Mouse (Mus musculus): ENCODE data around the gene Pdcd4.

Pdcd4 gene

DNA sequence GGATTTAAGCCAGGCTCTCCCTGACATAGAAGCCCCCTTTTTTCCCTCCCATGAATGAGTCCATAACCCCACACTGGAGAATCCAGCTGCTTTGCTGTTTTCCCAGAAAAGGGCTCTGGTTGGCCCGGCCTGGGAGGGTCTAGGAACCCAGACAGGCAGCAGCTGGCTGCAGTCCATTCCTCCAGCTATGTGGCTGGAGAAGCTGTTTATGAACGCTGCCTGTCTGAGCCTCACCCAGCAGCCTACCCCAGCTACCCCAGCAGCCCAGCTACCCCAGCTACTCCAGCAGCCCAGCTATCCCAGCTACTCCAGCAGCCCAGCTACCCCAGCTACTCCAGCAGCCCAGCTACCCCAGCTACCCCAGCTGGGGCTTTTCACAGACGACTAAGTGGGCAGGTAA is at the start of gene Pdcd4:
Pdcd4 (plus strand) TSS at position 171 of the 400 bp plus-strand sequence.
- DNase-seq, result no peak

DNA sequence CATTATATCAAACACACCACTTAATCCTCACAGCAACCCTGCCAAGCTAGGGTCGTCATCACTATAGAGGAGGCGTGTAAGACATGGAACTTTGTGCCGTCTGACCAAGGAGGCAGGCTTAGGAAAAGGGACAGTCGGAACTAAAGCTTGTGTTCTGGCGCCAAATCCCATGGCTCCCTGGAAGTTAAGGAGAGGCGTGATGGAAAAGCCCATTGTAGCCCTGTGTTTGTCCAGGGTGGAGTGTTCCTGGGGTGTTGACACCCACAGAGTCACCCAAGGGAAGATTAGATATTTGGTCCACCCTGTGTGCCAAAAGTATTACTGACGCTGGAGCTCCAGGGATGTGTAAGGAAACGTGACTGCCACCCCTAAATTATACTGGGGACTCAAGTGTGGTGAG is 48.1 kb upstream of the Pdcd4 start:
- no peak for DNase-seq

DNA sequence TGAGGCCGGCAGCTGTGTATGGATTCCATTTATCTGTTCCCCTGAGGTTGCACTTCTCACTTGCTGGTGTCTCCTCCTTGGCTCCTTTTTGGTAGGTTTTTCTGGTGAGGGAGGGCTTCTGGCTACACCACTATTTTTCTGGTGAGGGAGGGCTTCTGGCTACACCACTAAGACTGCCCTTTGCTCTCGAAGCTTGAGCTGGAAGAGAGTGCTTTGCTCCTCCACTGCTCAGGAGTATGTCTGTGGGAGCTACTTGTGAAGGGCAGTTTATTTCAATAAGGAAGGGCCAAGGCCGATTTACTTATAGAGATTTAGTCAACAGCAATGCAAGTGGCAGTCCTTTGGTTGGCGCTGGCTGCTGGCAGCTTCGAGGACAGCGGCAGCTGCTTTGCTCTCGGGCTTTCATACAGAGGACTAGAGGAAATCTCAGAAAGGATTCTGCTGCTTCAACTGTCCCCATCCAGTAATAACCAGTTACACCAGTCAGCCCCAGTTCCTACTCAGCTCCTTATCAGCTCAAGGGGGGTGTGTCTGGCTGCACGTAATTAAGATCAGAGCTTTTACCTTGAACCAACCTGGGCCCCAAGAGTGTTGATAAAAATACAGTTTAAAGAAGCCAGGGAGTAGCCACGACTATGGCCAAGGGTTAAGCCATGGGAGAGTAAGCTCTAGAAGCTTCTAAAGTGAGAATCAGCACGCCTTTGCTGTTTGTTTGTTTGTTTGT is 43.6 kb upstream of the Pdcd4 start:
- no peak for DNase-seq

DNA sequence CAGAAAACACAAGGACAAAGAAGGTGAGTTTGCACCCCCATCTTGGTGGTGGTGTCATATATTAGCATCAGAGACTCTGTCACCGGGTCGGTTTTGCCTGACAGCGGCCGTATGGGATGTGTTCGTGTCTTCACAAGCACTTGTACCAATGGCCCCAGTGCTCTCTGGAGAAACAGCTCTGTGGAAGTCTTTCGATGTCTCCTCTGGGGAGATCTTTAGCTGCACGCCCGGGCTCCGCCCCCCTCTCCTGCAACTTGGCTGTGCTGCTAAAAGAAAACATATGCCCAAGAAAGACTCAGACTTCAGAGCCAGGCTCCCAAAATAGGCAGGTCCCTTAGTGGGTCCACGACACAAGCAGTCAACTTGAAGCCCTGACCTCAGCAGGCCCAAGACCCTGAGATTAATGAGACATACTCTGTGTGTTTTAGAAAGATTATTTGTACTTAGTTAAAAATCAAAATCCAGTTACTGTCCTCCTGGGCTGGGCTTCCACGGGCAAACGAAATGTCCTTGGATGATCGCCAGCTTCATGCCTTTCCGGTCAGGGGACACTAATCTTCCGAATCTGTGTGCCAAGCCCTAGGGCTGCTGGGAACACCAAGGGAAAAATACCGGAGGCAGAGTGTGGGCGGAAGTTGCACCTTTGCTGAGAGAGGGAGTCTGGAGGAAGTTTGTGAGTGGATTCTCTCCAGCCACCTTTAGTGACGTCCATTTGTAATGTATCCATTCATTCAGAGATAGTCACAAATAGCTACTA is 41.7 kb upstream of the Pdcd4 start:
- peak; percentile 77 to 88 for DNase-seq

DNA sequence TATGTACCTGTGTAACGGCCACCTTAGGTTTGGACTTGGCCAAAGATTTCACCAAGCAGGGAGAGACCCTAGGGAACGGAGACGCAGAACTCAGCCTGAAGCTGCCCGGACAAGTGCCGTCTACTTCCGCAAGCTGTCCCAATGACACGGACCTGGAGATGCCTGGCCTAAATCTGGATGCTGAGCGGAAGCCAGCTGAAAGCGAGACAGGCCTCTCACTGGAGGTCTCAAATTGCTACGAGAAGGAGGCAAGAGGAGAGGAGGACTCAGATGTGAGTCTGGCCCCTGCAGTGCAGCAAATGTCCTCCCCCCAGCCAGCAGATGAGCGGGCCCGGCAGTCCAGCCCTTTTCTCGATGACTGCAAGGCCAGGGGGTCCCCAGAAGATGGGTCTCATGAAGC is 40.7 kb upstream of the Pdcd4 start:
- DNase-seq, result no peak

DNA sequence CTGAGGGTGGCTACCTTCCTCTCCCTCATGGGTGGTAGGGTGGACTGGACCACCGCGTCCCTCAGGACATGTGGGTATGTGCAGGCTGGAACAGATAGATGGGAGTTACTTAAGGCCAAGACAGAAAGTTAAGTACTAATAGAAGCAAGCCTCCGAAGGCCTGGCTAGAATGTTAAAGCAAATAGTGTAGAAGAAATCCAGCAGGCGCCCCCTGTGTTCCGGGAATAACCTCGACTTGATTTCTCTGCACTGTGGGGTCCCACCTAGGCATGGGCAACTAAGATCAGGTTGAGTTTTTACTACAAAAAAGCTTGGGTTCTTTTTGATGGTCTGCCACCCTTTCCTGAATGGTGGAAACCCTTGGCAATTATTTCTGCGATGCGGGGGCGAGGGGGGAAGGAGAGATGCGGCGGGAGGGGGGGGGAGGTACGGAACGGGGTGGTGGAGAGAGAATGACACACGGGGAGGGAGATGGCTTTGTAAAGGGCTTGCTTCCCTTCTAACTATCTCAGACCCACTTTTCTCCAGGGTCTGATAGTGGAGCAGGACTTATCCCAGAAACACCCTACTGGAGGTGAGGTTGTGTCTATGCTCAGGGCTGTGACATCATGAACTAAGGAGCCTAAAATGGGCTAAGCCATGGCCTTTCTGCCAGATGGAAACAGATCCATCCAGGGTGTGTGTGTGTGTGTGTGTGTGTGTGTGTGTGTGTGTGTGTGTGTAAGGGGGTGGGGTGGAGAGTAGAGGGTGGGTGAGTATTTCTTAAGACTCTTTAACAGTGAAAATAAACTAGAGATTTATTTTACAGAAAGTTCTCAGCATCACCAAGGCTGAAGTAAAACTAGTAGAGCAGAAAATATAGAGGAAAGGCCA is 40.0 kb upstream of the Pdcd4 start:
- no peak for DNase-seq

DNA sequence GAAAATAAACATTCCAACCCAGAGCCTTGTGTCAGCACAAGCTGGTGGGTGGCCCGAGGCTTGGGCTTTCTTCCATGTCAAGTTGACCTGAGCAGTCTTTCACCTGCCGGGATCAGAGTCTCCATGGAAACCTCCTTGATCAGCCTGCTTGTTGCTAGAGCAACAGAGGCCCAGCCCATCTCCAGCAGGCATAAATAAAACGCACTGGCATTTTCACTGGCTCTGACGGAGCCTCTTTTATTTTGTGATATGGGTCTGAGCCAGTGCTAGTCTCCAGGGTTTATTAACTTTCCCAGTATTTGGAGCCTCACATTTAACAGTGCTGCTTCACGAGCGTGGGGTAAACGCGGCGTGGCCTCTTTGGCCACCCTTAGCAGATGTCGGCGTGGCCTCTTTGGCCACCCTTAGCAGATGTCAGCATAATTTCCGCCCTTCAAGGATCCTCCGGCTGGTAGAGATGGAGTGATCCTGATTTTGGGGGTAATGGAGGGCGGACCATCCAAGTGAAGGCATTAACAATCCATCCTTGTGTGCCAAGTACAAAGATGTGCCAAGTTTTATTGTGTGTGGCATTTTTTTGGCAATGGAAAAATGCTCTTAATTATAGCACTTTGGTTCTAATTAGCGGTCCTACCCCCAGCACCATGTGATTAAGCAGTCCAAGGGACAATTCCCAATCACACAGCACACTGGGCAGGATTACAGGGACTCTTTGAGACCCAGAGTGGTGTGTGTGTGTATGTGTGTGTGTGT is 39.2 kb upstream of the Pdcd4 start:
- peak; percentile 26 to 58 for DNase-seq

DNA sequence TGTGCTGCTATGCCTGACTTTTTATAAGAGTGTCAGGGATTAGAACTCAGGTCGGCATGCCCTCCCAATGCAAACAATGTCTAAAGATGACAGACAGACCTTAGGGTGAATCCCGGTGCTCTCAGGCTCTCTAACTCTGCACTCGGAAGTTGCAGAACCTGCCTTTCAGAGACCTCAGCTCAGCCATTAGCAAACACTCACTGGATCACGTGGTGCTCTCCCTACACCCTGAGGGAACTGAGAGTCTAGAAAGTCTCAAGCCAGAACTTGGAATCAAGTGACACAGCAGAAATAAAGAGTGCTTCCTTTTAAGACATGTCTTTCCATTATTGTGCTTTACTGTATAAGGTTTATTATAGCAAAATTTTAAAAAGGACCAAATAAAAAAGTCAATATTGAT is 37.1 kb upstream of the Pdcd4 start:
- DNase-seq, result peak; percentile 39 to 56

DNA sequence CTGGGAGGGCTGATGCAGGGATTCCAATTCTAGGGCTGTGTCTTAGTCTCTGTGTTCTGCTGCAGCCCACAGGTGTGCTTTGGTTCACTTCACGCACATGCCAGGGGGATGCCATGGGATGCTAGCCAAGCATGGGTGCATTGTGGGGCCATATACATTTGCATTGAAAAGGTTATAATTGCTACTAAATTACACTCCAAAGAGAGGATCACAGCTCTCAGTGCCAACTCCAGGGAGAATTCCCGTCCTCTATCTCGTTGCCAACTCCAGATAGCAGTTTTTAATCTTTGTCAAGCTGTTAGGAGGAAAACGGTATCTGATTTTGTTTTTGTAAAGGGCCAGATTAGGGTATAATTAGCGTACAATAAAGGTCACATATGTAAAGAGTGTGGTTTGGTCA is 36.2 kb upstream of the Pdcd4 start:
- no peak for DNase-seq

DNA sequence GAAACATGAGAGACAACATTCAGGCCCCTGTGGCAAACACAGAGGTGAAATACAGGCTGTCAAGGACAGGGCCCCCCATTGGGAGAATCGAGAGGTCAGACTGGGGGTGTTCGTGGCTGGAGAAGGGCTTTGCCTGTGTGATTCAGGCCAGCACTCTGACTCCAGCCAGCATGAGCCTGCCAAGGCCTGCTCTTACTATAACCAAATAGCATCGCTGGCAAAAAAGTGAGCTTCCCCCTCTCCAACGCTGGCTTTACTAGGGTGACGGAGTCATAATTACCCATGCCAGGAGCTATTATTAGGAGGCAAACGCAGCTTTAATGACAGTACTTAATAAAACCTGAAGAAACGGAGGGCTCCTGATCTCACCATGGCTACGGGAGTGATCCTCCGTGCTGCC is 35.2 kb upstream of the Pdcd4 start:
- no peak for DNase-seq

DNA sequence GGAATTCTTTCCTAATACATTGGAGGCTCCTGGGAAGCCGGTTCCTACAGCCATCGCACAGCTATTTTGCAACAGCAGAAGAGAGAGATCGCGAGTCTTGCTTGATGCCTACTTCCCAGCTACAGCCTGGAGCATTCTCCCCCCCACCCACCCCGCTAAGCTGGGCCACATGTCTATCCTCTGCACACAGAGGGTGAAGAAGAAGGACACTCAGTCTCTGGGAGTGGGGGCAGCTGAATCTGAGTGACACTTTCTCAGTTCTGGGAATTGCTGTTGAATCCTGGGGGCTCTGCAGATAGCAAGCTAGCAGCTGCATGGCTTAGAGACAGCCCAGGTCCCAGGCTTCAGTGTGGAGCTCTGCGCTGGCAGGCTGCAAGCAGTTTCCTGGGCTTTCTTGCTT is 34.1 kb upstream of the Pdcd4 start:
- DNase-seq, result no peak

DNA sequence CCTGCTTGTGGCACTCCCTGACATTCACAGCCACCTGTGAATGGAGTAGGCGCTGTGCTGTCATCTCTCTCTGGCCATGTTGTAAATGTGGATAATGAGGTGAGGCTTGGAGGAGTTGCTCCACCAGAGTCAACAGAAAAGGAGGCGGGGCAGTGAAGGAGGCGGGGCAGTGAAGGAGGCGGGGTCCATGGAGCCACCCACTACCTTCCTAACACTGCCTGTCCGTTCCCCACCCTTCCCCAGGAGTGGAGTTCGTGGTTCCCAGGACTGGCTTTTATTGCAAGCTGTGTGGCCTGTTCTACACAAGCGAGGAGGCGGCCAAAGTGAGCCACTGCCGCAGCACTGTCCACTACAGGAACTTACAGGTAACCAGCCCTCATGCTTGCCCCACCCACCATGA is 32.9 kb upstream of the Pdcd4 start:
- DNase-seq, result peak; percentile 52 to 54

DNA sequence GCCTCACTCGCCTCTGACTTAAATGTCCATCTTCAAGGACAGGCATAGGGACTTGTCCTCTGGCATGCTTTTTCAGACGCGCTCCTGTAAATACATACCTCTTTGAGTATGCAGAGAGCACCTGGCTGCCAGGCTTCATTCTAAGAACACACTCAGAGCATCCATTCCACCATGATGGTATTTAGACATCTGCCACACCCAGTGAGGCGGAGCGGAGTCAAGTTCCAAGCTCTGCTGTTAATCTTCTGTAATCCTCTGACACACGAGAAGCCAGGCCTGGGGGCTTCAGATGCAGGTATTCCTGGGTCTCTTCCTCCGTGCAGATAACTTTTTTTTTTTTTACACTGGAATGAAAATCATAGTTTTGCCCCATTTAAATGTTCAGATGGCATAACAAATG is 32.4 kb upstream of the Pdcd4 start:
- DNase-seq, result no peak

DNA sequence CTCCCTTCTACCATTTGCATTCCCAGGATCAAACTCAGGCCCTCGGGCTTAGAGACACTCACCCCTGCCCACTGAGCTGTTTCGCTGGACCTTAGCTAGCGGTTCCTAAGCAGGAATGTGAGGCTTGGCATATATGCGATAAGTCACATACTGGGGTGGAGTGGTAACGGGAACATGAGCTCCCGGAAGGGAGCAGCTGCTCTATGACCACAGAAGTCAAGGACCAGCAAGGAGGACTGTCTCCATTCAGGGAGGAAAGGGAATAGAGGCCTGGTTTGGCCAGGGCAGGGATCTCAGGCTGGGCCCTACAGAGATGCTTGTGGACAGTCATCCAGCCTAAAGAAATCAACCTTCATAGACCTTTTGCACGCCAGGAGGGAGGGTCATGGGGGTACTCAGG is 30.7 kb upstream of the Pdcd4 start:
- no peak for DNase-seq

DNA sequence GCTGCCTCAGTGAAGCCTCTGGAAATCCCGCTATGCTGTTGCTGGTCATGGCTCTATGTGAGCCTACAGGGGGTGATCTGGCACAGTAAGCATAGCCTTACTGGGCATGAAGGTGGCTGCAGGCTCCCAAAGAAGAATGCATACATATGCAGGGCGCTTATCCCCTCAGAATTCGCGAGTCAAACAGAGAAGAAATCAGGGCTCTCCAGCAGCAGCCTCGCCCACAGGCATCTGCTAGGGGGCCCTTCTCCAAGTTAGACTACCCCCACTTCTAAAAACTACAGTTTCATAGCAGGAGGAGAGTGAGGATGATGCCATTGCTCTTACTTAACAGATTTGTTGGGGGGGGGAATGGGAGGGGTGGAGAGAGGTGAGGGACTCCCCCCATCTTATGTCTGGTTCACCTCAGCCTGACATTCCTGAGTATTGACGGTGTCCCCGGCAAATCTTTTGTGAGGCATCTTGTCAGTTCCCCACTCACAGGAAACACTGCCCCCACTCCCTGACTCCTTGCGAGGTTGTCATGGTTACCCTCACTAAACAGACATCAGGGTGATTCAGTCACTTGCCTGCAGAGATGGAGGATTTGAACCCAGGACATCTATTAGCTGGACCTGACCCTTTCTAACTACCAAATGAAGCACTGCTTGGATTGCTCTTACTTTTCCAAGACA is 29.3 kb upstream of the Pdcd4 start:
- no peak for DNase-seq

DNA sequence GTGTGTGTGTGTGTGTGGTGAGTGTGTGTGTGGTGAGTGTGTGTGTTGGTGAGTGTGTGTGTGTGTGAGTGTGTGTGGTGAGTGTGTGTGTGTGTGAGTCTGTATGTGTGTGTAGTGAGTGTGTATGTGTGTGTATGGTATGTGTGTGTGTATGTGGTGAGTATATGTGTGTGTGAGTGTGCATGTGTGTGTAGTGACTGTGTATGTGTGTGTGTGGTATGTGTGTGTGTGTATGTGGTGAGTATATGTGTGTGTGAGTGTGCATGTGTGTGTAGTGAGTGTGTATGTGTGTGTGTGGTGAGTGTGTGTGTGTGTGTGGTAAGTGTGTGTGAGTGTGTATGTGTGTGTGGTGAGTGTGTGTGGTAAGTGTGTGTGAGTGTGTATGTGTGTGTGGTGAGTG is 24.8 kb upstream of the Pdcd4 start:
- DNase-seq, result no peak

DNA sequence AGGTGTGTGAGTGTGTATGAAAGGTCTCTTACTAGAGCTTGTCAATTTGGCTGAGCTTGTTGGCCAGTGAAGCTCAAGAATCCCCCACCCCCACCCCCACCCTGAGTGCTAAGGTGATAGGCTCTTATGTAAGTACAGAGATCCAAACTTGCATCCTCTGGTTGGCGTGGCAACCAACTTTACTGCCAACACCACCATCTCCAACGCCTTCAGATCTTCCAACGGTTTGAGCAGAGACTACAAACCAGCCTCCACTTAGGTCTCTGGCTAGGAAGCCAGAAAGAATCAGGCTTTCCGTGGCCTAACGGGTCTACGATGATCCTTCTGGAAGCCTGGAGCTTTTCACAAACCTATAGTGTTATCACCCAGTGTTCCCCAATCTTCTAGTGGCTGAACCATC is 23.9 kb upstream of the Pdcd4 start:
- no peak for DNase-seq

DNA sequence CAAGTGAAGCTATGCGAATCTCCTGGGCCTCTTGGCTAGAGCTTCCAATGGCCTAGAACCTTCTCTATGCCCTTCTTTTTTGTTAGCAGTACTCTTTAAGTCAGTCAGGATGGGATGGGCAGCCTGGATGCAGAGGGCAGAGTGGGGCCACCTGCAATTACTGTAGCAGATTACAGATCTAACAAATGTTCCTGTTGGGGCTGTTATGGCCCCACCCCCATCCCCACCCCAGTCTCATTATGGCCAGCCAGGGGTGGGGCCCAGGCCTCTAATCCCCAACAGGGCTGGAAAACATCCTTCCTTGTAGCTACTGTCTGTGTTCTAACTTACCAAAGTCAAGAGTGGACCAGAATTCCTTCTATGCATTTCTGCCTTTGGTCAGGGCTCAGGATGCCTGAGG is 23.2 kb upstream of the Pdcd4 start:
- DNase-seq, result no peak

DNA sequence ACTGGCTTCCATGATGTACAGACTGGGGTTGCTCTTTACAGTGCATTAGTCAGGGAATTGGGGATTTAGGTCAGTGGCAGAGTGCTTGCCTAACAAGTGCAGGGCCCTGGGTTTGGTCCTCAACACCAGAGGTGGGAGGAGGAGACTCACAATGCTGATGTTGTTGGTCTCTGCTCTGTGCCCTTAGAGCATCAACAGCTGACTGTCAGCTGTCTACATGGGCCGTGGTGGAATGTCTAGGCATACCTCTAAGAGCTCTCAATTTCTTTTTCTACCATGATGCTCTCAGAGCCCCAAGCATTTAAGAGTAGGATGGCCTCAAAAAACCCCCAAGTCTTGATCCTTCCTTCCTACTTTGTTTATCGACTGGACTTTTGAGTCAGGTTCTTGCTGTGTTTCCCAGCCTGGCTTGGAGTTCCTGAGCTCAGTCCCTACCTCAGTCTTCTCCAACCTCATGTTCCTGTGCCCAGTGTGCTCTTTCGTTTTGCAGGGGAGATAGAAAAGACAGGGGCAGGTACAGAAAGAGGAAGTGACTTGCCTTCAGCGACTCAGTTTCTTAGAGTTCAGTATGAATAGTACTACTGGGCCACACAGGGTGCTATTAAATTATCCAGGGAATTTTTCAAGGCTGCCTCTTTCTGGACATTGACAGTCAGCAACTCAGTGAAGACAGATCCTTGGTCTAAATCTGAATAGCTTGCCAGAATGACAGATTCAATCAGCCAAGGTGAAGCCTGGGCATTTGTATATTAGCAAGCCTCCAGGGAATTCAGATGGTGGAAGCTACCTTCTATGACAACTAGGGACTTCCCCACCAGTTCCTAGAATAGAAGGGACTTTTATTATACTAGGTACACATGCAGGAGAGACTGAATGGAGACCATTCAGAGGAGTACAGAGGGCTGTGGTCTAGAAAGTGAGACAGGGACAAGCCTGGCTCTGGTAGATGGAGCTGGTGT is 22.3 kb upstream of the Pdcd4 start:
- no peak for DNase-seq

DNA sequence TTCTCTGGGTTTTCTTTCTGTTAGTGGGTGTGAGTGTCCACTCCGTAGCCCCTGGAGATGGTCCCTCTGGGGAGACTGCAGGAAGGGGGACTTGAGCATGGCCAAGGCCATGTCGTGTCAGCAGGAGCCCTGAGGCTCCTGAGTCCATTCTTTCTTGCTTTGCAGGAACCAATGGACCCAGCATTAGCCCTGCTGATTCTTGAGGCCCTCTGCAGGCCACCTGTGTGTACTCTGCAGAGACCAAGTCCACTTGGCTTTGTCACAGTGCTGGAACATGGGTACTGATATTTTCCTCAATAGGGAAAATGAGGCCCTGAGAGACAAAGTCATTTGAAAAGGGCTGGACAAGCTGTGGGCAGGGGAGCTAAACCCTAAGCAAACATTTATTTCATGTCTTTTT is 21.5 kb upstream of the Pdcd4 start:
- no peak for DNase-seq

DNA sequence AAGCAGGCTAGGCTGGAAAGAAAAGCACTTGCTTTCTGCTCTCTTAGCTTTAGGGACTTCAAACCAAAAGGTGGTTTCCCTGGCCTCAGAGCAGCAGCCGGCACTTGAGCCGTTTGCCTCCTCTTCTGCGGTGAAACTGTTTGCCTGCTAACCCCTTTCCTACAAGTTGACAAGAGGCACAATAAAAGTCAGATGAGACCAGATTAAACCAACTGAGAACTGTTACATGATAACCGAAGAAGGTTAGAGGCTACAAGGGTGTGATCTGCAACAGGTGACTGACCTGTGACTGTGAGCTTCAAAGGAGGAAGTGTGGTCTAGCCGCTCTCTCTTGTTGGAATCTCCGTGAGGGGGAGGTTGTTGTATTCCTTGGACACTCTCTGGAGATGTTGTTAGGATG is 20.5 kb upstream of the Pdcd4 start:
- no peak for DNase-seq

All from lung, adult 18-20 months (tissue).